Mouse (Mus musculus) urinary bladder, postnatal 4 days (tissue): Measurements from ENCODE around the gene Ociad2.

Source experiments
- DNase-seq, 2 experiments: peaks; one replicate each; pipeline ENCODE4 v3.0.0; 2021 to 2022; ENCODE audit warnings: low spot score in 2 of 2

The Ociad2 gene

GRCm38 (mm10) chr5:73306486-73306885, 34.3 kb downstream of the Ociad2 start:
- DNase-seq = no peak

DNA sequence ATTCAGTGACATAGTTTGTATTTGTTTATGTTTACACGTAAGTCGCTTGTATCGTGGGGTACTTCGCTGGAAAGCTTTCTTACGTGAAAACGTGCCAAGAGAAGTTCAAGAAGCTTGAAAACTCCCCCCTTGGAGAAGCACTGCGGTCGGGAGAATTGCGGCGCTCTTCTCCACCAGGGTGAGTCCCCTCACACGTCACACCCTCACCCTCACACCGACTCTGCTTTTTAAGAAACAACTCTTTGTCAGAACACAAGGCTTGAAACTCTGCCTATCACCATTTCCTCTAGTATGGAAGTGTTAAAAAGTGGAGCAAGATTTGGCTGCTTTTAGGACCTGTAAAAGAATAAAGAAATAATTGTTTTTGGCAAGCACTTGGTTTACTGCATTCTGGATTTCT, 36.3 kb downstream of the Ociad2 start:
- peak in 1 of 2 experiments; percentile 53 for DNase-seq

DNA sequence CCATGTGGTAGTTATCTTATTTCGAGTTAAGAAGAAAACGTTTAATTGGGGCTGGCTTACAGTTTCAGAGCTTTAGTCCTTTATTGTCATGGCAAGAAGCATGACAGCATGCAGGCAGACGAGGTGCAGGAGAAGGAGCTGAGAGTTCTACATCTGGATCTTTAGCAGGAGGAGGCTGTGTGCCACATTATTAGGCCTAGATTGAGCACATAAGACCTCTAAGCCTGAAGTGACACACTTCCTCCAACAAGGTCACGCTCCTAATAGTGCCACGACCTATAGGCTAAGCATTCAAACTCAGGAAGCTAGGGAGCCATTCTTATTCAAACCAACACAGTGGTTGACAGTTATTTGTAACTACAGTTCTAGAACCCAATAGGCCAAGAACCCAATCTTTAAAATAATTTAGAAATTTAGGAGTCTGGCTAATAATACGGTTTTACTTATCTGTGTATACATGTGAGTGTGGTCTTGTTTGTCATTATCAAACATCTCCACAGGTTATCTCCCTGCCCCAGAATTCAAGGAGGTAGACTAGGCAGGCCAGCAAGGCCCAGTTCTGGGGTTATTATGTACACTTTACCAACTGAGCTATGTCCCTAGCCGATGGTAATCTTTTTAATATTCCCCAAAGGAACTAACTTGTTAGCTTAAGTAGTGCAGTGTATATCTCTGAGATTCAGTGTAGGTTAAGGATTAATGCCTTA, 39.1 kb downstream of the Ociad2 start:
- DNase-seq = peak in 1 of 2 experiments; percentile 2

DNA sequence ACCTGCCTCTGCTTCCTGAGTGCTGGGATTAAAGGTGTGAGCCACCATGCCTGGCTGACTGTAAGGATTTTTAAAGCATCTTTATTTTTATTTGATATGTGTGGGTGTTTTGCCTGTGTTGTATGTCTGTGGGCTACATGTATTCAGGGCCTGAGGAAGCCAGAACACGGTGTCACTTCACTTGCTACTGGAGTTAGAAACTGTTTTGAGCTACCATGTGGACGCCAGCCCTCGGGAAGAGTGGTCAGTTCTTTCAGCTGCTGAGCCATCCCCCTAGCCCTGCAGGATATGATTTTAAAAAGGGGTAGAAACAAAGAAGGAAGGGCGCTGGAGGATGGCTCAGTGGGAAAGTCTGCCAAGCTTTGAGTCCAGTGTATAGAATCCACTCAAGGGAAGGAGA, 44.9 kb downstream of the Ociad2 start:
- no peak for DNase-seq

DNA sequence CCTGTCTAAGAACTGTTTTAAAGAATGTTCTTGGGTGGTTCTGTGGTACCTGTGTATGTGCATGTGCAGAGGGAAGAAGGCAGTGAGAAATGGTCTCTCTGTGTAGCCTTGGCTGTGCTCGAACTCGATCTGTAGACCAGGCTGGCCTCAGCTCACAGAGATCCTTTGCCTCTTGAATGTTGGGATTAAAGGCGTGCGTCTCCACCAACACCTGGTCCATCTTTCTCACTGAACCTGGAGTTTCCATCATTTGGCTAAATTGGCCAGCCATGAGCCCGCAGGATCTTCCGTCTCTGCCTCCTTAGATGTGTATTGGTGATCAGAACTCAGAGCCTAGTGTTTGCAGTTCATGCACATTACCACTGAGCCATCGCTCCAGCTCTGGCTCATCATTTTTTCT, 45.8 kb downstream of the Ociad2 start:
- peak in 1 of 2 experiments; percentile 39 for DNase-seq

GRCm38 (mm10) chr5:73293458-73293827, 47.4 kb downstream of the Ociad2 start:
- no peak for DNase-seq

DNA sequence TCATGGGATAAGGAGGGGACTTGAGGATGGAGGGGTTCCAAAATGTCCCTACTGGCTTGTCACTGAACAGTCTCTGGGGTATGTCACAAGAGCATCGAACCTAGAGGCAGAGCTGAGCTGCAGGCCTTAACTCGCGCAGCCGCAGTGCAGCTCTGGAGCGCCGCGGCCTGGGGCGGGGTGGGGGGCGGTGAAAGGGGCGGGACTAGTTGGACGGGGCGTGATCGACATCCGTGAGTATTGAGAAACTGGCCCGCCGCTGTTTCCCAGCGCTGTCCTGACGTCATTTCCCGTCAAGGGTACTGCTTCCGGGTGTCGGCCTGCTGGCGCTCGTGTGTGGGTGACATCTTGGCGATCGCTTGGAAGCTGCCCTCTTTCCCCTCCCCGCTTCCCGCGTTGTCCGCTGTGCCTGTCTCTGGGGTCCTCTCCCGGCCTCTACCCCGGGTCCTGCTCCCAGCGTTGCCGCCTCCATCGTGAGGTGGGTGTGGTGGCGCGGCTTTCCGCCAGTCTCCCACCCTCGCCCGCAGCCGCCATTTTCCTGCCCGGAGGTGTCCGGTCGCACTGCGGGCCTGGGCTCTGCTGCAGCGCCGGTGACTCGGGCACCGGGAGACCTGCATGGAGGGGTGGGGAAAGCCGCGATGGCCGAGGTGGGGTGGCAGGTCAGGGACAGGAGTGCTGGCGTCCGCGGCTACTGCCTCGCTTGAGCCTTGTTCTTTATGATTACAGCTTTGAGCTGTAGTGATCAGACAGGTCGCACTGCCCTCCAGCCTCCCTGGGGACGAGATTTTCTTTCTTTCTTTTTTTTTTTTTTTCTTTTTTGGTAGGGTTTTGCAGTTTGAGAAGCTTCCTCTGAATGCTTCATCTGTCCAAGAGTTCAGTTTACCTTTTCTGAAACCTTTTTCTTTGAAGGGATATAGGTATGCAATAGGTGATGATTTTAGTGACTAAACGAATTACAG, 48.0 kb downstream of the Ociad2 start, which contains the start of gene Ociad1:
Gene Ociad1, plus strand, starts transcription at position 283 of the 956 bp plus-strand sequence.
- peak; percentile 91 to 96 for DNase-seq

- no peak for DNase-seq
Measured at GRCm38 (mm10) chr5:73289900-73290299, 50.9 kb downstream of the Ociad2 start.

GRCm38 (mm10) chr5:73286603-73287002, 54.2 kb downstream of the Ociad2 start:
- no peak for DNase-seq

- DNase-seq = no peak
Measured at GRCm38 (mm10) chr5:73285470-73285978, 55.3 kb downstream of the Ociad2 start.

DNA sequence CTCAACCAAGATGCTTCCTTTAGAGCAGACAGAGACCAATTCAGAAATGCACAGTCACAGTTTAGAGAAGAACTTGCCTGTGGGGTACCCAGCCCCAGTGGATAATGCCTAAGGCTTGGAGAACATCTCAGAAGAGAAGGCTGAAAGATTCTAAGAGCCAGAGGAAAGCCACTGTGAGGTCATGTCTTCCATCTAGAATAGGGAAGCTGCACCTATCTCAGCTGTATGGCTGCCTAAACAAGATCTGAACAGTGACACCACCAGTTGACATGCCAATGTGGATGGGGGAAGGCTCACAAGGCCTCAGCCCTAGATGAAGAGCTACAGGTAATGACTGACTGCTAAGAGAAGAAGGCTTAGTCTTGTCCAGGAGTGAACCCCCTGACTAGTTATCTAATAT, 56.8 kb downstream of the Ociad2 start:
- no peak for DNase-seq

GRCm38 (mm10) chr5:73280567-73280850, 60.3 kb downstream of the Ociad2 start:
- no peak for DNase-seq

DNA sequence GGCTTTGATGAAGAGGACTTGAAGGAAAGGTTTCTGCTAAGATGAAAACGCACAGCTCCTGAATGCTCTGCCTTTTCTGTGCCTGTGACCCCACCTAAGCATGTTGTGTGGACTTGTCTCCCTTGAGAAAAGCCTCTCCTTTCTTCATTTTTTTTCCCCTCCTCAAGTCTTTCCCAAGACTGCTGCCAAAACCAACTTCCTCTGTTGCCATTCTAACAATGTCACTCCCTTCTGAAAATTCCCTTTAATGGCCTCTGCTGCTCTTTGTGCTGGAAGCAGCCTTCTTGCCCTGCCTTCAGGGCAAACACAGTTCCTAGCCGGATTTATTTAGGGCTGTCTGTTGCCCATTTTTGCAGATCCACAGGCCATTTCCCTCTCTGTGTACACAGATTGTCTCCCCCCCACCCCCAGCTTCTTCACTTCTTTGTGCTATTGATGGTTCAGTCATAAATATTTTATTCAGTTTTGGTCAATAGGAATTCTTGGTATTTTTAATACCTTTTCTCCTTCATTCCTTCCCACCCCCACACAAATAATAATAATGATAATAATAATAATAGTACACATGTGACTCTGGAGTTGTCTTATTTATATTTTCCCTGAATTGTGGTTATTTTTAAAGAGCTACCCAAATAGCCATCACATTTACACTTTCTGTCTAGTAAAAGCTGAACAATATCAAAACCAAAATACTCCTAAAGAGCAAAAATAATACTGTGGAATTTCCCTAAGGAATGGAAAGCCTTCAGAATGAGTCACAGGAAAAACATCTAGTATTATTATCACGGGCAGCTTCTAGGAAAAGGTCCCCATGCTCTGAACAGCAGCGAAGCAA, 60.9 kb downstream of the Ociad2 start:
- no peak for DNase-seq

DNA sequence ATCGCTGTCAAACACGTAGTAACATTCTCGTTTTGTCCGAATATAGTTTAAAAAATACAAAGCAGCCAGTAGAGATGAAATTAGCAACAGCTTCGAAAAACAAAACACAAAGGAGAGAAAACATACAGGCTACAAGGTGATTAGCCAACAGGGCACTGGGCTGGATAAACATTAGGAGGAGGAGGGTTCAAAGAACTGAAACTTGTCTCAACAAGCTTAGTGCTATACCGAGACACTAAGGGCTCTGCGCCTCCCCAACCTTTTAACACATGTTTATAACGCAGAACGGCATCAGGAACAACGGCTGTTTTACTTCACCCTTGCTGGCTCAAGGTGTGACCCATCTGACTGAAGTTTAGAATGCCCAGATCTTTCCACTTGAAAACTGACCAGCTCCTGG, 61.6 kb downstream of the Ociad2 start:
- no peak for DNase-seq

DNA sequence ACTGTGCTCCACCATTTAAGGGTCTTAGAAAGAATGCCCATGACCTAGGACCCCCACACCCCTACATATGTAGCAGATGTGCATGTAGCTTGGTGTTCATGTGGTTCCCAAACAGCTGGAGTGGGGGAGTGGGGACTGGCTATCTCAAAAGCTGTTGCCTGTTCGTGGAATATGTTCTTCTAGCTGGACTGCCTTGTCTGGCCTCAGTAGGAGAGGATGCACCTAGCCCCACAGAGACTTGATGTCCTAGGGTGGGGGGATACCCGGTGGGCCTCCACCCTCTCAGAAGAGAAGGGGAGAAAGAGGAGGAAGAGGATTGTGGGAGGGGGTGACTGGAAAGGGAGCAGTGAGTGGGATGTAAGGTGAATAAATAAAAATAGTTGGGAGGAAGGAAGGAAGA, 65.9 kb downstream of the Ociad2 start:
- DNase-seq = no peak

- DNase-seq = no peak
Measured at GRCm38 (mm10) chr5:73273171-73273570, 67.7 kb downstream of the Ociad2 start.
